Mouse (Mus musculus): ENCODE data around the gene Aimp1. TPM values are rescaled to one million over a fixed set of nuclear protein-coding genes. Genes with fewer than 3 reads are reported as not detected.

Gene Aimp1
- polyA plus RNA-seq, 2 experiments, result 89.1 to 90.4 TPM

DNA sequence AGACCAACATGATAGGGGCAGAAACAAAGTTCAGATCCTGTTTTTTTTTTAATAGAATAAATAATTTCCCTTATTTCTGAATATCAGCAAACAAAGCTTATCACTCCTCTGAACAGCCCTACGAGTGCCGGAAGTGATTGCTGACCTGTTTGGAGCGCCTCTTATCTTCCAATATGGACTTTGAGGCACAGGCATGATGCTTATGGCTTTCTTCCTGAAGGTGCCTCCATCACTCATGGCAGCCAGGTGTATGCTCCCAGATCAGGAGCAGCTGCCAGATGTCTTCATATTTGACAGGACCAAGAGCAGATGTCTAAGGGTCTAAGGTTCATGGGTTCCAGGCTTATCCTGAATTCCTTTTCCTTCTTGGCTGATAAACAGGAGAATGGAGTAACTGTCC, 47.1 kb downstream of the Aimp1 start:
- no peaks in the 10 kb centered on the region for H3K27me3 ChIP-seq (ENCODE audit: control insufficient read depth, insufficient read depth, low read length)
- H3K4me2 ChIP-seq (replicated peaks; ENCODE audit: low read depth, low read length, severe bottlenecking), result no peak overlapping the region
- H3K9me3 ChIP-seq (ENCODE audit: control insufficient read depth, low read length), result no peaks in the 10 kb centered on the region
- DNase-seq (ENCODE audit: low spot score) (no peak), ATAC-seq (ENCODE audit: low FRiP score, low read depth) (no peak)
- 92% methylated on average over 3 of the region's 3 CpGs for WGBS
- H3K4me3 ChIP-seq (replicated peaks; ENCODE audit: low read length), result no peak overlapping the region
- no peak overlapping the region for H3K9ac ChIP-seq (ENCODE audit: low read depth, low read length, severe bottlenecking)
- no peak for TF ChIP-seq POLR2A (IDR thresholded peaks at IDR 0.05; ENCODE audit: borderline replicate concordance, extremely low read depth, insufficient read depth, insufficient read length)
- no peaks in the 10 kb centered on the region for H3K36me3 ChIP-seq (ENCODE audit: control insufficient read depth, insufficient read depth, low read length)
- no peak overlapping the region for H3K27ac ChIP-seq (replicated peaks; ENCODE audit: low read depth, low read length)
- no peaks in the 10 kb centered on the region for H3K4me1 ChIP-seq (ENCODE audit: control insufficient read depth, insufficient read depth, low read length)

DNA sequence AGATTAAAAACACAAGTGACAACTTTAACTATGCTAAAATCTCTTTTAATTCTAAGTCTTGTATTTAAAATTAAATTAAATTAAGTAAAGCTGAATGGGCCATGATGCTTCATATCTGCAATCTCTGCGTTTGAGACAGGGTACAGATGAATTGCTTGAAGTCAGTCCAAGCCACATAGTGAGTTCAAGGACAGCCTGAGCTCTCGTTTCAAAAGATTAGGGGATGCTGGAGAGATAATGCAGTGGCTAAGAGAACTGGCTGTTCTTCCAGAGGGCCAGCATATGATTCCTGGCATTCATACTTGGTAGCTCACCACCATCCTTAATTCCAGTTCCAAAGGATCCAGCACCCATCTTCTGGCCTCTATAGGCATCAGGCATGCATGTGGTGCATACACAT, 50.9 kb downstream of the Aimp1 start:
- H3K4me2 ChIP-seq (replicated peaks; ENCODE audit: low read depth, low read length, severe bottlenecking), result no peak overlapping the region
- no peaks in the 10 kb centered on the region for H3K9me3 ChIP-seq (ENCODE audit: control insufficient read depth, low read length)
- no peaks in the 10 kb centered on the region for H3K36me3 ChIP-seq (ENCODE audit: control insufficient read depth, insufficient read depth, low read length)
- H3K27me3 ChIP-seq (ENCODE audit: control insufficient read depth, insufficient read depth, low read length), result no peaks in the 10 kb centered on the region
- H3K9ac ChIP-seq (ENCODE audit: low read depth, low read length, severe bottlenecking), result no peak overlapping the region
- ATAC-seq (ENCODE audit: low FRiP score, low read depth), result no peak
- no peaks in the 10 kb centered on the region for H3K4me1 ChIP-seq (ENCODE audit: control insufficient read depth, insufficient read depth, low read length)
- 63% methylated on average over 2 of the region's 2 CpGs for WGBS
- TF ChIP-seq POLR2A (IDR thresholded peaks at IDR 0.05; ENCODE audit: borderline replicate concordance, extremely low read depth, insufficient read depth, insufficient read length), result no peak
- no peak for DNase-seq (ENCODE audit: low spot score)
- no peak overlapping the region for H3K27ac ChIP-seq (replicated peaks; ENCODE audit: low read depth, low read length)
- no peak overlapping the region for H3K4me3 ChIP-seq (replicated peaks; ENCODE audit: low read length)

DNA sequence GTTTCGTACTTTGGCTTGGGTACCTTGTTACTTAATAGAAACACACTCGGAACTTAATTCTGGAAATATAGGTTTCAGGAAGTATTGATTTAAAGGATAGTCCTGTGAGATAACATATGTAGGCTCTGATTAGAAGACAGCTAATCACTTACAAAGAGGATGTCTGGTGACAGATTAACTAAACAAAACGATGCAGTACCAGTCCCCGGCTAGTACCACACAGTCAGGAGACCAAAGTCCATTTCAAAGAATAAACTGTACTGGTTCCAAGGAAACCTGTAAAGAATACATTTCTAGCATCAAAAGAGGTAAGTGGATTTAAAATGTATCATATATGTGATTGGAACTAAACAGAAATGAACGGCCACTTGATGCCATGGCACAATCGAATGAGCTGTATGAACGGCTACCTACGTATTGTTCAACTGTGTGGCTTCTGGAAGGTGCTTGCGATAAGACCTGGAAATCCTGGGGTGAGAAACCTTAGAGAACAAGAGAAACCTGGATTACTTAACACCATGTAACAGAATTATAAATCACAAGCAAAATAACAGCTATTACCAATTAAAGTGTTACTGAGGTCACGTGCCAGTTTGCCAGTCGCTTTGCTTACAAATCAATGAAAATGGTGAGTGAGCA, 54.5 kb downstream of the Aimp1 start, which contains the start of gene Gimd1:
Gene Gimd1 (plus strand): TSS at position 220 of the 639 bp plus-strand sequence.
- no peak within 1 kb of the TSS for H3K9ac ChIP-seq (ENCODE audit: low read depth, low read length, severe bottlenecking)
- H3K4me1 ChIP-seq (ENCODE audit: control insufficient read depth, insufficient read depth, low read length), result no peaks in the 10 kb centered on the region
- no peaks in the 10 kb centered on the region for H3K9me3 ChIP-seq (ENCODE audit: control insufficient read depth, low read length)
- H3K36me3 ChIP-seq (ENCODE audit: control insufficient read depth, insufficient read depth, low read length), result no peaks in the 10 kb centered on the region
- DNase-seq (ENCODE audit: low spot score) (no peak), ATAC-seq (ENCODE audit: low FRiP score, low read depth) (no peak)
- no peaks in the 10 kb centered on the region for H3K27me3 ChIP-seq (ENCODE audit: control insufficient read depth, insufficient read depth, low read length)
- no peak within 1 kb of the TSS for H3K4me2 ChIP-seq (replicated peaks; ENCODE audit: low read depth, low read length, severe bottlenecking)
- TF ChIP-seq POLR2A (IDR thresholded peaks at IDR 0.05; ENCODE audit: borderline replicate concordance, extremely low read depth, insufficient read depth, insufficient read length), result no peak
- H3K4me3 ChIP-seq (replicated peaks; ENCODE audit: low read length), result no peak within 1 kb of the TSS
- WGBS, result 91% methylated on average over 11 of the region's 11 CpGs
- H3K27ac ChIP-seq (replicated peaks; ENCODE audit: low read depth, low read length), result no peak within 1 kb of the TSS

DNA sequence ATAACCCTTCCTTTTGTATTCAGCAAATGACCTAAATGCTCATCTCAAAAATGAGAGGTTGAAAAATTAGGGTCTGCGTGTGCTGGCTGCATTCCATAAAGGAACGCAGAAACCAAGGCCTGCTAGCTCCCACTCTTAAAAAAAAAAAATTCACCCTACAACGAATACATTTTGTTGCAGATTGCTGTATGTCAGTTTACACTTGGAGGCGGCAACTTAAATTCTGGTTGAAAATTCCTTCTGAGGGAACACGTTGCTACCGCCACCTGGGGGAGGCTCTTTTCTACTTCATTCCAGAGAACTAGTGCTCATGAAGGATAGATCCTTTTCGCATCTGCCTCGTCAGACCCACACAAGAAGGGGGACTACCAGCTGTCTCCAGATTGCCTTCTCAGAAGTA, 55.4 kb downstream of the Aimp1 start:
- Histone ChIP-seq H3K36me3 (ENCODE audit: control insufficient read depth, insufficient read depth, low read length) (no peaks in the 10 kb centered on the region), H3K27ac (replicated peaks; ENCODE audit: low read depth, low read length) (no peak overlapping the region), H3K4me2 (replicated peaks; ENCODE audit: low read depth, low read length, severe bottlenecking) (no peak overlapping the region), H3K9me3 (ENCODE audit: control insufficient read depth, low read length) (no peaks in the 10 kb centered on the region), H3K27me3 (ENCODE audit: control insufficient read depth, insufficient read depth, low read length) (no peaks in the 10 kb centered on the region), H3K4me3 (replicated peaks; ENCODE audit: low read length) (no peak overlapping the region), H3K4me1 (ENCODE audit: control insufficient read depth, insufficient read depth, low read length) (no peaks in the 10 kb centered on the region), H3K9ac (ENCODE audit: low read depth, low read length, severe bottlenecking) (no peak overlapping the region)
- TF ChIP-seq POLR2A (IDR thresholded peaks at IDR 0.05; ENCODE audit: borderline replicate concordance, extremely low read depth, insufficient read depth, insufficient read length), result no peak
- ATAC-seq (ENCODE audit: low FRiP score, low read depth) (no peak), DNase-seq (ENCODE audit: low spot score) (peak; percentile 41)
- 41% methylated on average over 8 of the region's 8 CpGs for WGBS

Other genes with a start within 250 kb of the Aimp1 start
- not detected in 2 replicates for gene Gimd1, start 54.5 kb downstream of the Aimp1 start, polyA plus RNA-seq (2012; rRNA removed)
- not detected in 2 replicates for gene Gimd1, start 54.5 kb downstream of the Aimp1 start, polyA plus RNA-seq (2014; fragmentation: Nextera tagmentation; extraction: Ambion mirVana)
- gene Tbck, start 226 bp downstream of the Aimp1 start, polyA plus RNA-seq (2012; rRNA removed), result 7.4 and 7.9 TPM in 2 replicates
- gene Tbck, start 226 bp downstream of the Aimp1 start, polyA plus RNA-seq (2014; fragmentation: Nextera tagmentation; extraction: Ambion mirVana), result 19.1 and 22.1 TPM in 2 replicates